Mouse (Mus musculus) lung, adult 10 weeks (tissue): ENCODE results near the gene Gm10251. TPM values are rescaled to one million over a fixed set of nuclear protein-coding genes. Genes with fewer than 3 reads are reported as not detected.

Experiments
- polyA plus RNA-seq: library from polyadenylated mRNA; stranded (reverse); fragments of 350-450 nt; fragmentation: Illumina TruSeq; extraction: RNeasy Lipid Tissue Mini Kit (QIAGEN cat#74804); gene quantifications from one replicate; pipeline ENCODE4 v1.2.3, GENCODE M21; 2014; ENCODE audit warnings: low read depth, low replicate concordance; ENCODE audit not compliant: insufficient read depth

Gm10251 gene
- polyA plus RNA-seq: not detected

GRCm38 (mm10) chr14:6684070-6684469 lies at the start of gene Gm10251:
Gene Gm10251 (minus strand): TSS chr14:6684170.

DNA sequence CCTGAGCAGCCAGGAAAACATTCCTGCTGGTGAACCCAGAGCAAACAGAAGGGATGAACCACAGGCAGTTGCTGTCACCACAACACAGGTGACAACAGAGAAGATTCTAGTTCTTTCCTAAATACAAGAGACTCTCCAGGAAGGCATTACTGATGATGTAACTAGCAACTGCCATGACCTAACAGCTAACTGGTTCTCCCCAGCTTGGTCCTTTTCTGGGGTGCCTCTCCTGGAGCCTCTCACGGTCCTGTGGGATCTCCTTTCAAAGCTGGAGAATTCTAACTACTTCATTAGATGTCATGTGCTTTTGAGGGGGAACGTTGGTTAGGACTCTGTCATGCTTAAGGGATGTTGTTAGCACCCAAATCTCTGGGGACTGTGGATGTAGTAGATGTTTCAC lies 36.2 kb upstream of the Gm10251 start, which contains the start of gene Gm8050:
Gene Gm8050, minus strand, starts transcription at position 101 of the 400 bp plus-strand sequence.

DNA sequence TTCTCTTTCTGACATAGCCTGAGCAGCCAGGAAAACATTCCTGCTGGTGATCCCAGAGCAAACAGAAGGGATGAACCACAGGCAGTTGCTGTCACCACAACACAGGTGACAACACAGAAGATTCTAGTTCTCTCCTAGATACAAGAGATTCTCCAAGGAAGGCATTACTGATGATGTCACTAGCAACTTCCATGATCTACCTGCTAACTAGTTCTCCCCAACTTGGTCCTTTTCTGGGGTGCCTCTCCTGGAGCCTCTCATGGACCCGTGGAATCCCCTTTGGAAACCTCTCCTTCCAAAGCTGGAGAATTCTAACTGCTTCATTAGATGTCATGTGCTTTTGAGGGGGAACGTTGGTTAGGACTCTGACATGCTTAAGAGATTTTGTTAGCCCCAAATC lies 61.7 kb downstream of the Gm10251 start, which contains the start of gene Gm3460:
Gene Gm3460, minus strand, starts transcription at position 101 of the 400 bp plus-strand sequence.

DNA sequence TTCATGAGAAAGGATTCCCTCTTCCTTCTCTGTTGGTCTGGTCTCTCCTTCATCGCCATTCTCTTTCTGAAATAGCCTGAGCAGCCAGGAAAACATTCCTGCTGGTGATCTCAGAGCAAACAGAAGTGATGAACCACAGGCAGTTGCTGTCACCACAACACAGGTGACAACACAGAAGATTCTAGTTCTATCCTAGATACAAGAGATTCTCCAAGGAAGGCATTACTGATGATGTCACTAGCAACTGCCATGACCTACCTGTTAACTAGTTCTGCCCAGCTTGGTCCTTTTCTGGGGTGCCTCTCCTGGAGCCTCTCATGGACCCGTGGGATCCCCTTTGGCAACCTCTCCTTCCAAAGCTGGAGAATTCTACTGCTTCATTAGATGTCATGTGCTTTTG lies 93.5 kb downstream of the Gm10251 start, which contains the start of gene Gm3629:
Gene Gm3629, minus strand, starts transcription at position 101 of the 400 bp plus-strand sequence.

Other genes starting within 250 kb of the Gm10251 start
- not detected for gene Gm3594, start 239.6 kb downstream of the Gm10251 start, polyA plus RNA-seq
- gene Gm8356, start 146.9 kb downstream of the Gm10251 start, polyA plus RNA-seq: not detected
- gene Gm3629, start 93.6 kb downstream of the Gm10251 start, polyA plus RNA-seq: not detected
- not detected for gene Gm3460, start 61.8 kb downstream of the Gm10251 start, polyA plus RNA-seq
- gene Gm8050, start 36.1 kb upstream of the Gm10251 start, polyA plus RNA-seq: not detected
- gene Gm3636, start 58.2 kb upstream of the Gm10251 start, polyA plus RNA-seq: 0.85 TPM
- not detected for gene Gm8362, start 90.2 kb upstream of the Gm10251 start, polyA plus RNA-seq
- not detected for gene Gm3642, start 156.1 kb upstream of the Gm10251 start, polyA plus RNA-seq
- gene Gm3667, start 205.8 kb upstream of the Gm10251 start, polyA plus RNA-seq: not detected